Mouse (Mus musculus) ES-Bruce4 (cell line): ENCODE data around the gene Cdk5rap2.

ENCODE experiments used
- EP300 ChIP-seq: IDR thresholded peaks from 2 replicates; pipeline ENCODE4 v1.6.1; 2011; ENCODE audit warnings: low read depth, low read length; ENCODE audit not compliant: insufficient read depth
- POLR2A ChIP-seq: IDR thresholded peaks from one replicate; pipeline ENCODE4 v1.8.1; 2011; ENCODE audit warnings: low read length; ENCODE audit not compliant: insufficient read depth

DNA sequence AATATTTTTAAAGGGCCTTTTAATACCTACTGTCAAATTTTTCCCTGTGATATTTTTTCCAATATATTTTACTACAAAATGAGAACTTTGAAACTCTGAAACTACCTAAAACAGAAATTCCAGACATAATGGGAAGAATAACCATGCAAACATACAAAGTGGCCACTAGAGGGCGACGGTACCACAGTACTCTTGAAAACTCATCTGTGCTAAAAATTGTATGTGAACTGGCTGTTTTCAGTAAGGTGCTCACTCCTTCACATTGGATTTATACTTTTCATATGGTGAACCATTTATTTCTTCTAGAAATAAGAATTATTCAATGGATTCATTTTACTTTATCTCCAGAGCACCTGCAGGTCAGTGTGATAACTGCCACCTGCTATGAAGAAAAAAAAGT is 41.5 kb upstream of the Cdk5rap2 start:
- TF ChIP-seq POLR2A (no peak), EP300 (no peak)
